Mouse (Mus musculus) olfactory bulb, adult 2 months (tissue): Measurements from ENCODE around the gene Ptprk.

Source experiments
- CTCF ChIP-seq: fragments of 200-500 bp; IDR thresholded peaks from 2 replicates; pipeline ENCODE4 v1.5.1; 2012; ENCODE audit warnings: low read depth, mild to moderate bottlenecking, low read length, moderate library complexity; ENCODE audit not compliant: insufficient read depth
- POLR2A ChIP-seq: fragments of 200-500 bp; IDR thresholded peaks from 2 replicates; pipeline ENCODE4 v1.6.1; 2012; ENCODE audit warnings: mild to moderate bottlenecking, low read depth, low read length, moderate library complexity; ENCODE audit not compliant: insufficient read depth

GRCm38 (mm10) chr10:28311369-28311768 is 236.7 kb downstream of the Ptprk start:
- no peak for TF ChIP-seq CTCF
- no peak for TF ChIP-seq POLR2A
